Mouse (Mus musculus) midbrain, embryonic 12.5 days (tissue): ENCODE measurements around the gene Def8. TPM values are rescaled to one million over a fixed set of nuclear protein-coding genes. Genes with fewer than 3 reads are reported as not detected.

Source experiments
- ATAC-seq: fragments of 200-750 bp; cut with Nextera tagmentation; 2 replicates; pipeline ENCODE4 v1.8.0; 2017; ENCODE audit warnings: low read depth, moderate TSS enrichment, moderate library complexity; ENCODE audit not compliant: low FRiP score
- H3K27ac ChIP-seq: fragments of 300-500 bp; sonication (generic); replicated peaks from 2 replicates; pipeline ENCODE4 v1.5.1; 2016; ENCODE audit warnings: mild to moderate bottlenecking
- H3K27me3 ChIP-seq: fragments of 300-500 bp; sonication (generic); 2 replicates; pipeline ENCODE4 v1.6.1; 2016; ENCODE audit warnings: mild to moderate bottlenecking
- H3K36me3 ChIP-seq: fragments of 300-500 bp; sonication (generic); 2 replicates; pipeline ENCODE4 v1.6.1; 2016
- H3K4me1 ChIP-seq: fragments of 300-500 bp; sonication (generic); 2 replicates; pipeline ENCODE4 v1.6.1; 2016
- H3K4me2 ChIP-seq: fragments of 300-500 bp; sonication (generic); replicated peaks from 2 replicates; pipeline ENCODE4 v1.6.1; 2016; ENCODE audit warnings: mild to moderate bottlenecking, moderate library complexity
- H3K4me3 ChIP-seq: fragments of 300-500 bp; sonication (generic); 2 replicates; pipeline ENCODE4 v1.5.1; 2016; ENCODE audit warnings: mild to moderate bottlenecking
- H3K9ac ChIP-seq: fragments of 300-500 bp; sonication (generic); replicated peaks from 2 replicates; pipeline ENCODE4 v1.6.1; 2016; ENCODE audit warnings: mild to moderate bottlenecking, moderate library complexity
- H3K9me3 ChIP-seq: fragments of 300-500 bp; sonication (generic); 2 replicates; pipeline ENCODE4 v1.6.1; 2016; ENCODE audit warnings: mild to moderate bottlenecking
- WGBS: fragments of 180-500 bp; shearing (Covaris S2); methylation state at CpG from one replicate; pipeline ENCODE4 v1.1.7; 2016; 5-methylcytosine and 5-hydroxymethylcytosine counted together
- polyA plus RNA-seq: library from polyadenylated mRNA; unstranded; fragments of >200 nt; fragmentation: Nextera tagmentation; extraction: Ambion mirVana; gene quantifications from 2 replicates; pipeline ENCODE4 v1.2.1, GENCODE M21; 2016

Gene Def8
- polyA plus RNA-seq = 37.3 and 44.0 TPM in 2 replicates

GRCm38 (mm10) chr8:123423441-123423840, at the start of gene Def8:
Gene Def8, plus strand, starts transcription at chr8:123423527.
- peaks cover 6% of the 10 kb centered on the region; the same call in 1 of the 2 replicates for H3K4me1 ChIP-seq
- no peak for ATAC-seq
- 76% methylated on average over 7 of the region's 7 CpGs for WGBS
- H3K27ac ChIP-seq = 0 out of 2 replicates have a peak within 1 kb of the TSS, but pooled peaks have one; percentile 10
- H3K4me3 ChIP-seq = no peak within 1 kb of the TSS
- H3K27me3 ChIP-seq = no peaks in the 10 kb centered on the region
- peaks cover 22% of the 10 kb centered on the region for H3K9me3 ChIP-seq
- H3K4me2 ChIP-seq = peak within 1 kb of the TSS; percentile 29; the same call in 1 of the 2 replicates
- peaks cover 45% of the 10 kb centered on the region for H3K36me3 ChIP-seq
- H3K9ac ChIP-seq = no peak within 1 kb of the TSS

GRCm38 (mm10) chr8:123374239-123374578, 49.1 kb upstream of the Def8 start:
- 0% methylated on average over 20 of the region's 20 CpGs for WGBS
- peak overlapping the region; percentile 93 for H3K27ac ChIP-seq
- peak; percentile 80 for ATAC-seq

GRCm38 (mm10) chr8:123375701-123376100, 47.6 kb upstream of the Def8 start:
- no peak overlapping the region for H3K27ac ChIP-seq
- peaks cover 24% of the 10 kb centered on the region for H3K4me1 ChIP-seq
- ATAC-seq = no peak
- H3K9me3 ChIP-seq = no peaks in the 10 kb centered on the region
- no peaks in the 10 kb centered on the region for H3K27me3 ChIP-seq
- 87% methylated on average over 10 of the region's 10 CpGs for WGBS
- H3K4me2 ChIP-seq = no peak overlapping the region
- H3K36me3 ChIP-seq = peaks cover 6% of the 10 kb centered on the region; the same call in 1 of the 2 replicates
- H3K9ac ChIP-seq = 0 out of 2 replicates have a peak overlapping the region, but pooled peaks have one; percentile 32
- H3K4me3 ChIP-seq = no peak overlapping the region

More at GRCm38 (mm10) chr8:123374239-123374578, 49.1 kb upstream of the Def8 start:
- H3K27me3 ChIP-seq = no peaks in the 10 kb centered on the region
- H3K9ac ChIP-seq = peak overlapping the region; percentile 80
- H3K4me3 ChIP-seq = peak overlapping the region; percentile 81
- peaks cover 24% of the 10 kb centered on the region for H3K4me1 ChIP-seq
- H3K4me2 ChIP-seq = peak overlapping the region; percentile 63
- no peaks in the 10 kb centered on the region for H3K9me3 ChIP-seq
- H3K36me3 ChIP-seq = peaks cover 14% of the 10 kb centered on the region; the same call in 1 of the 2 replicates

GRCm38 (mm10) chr8:123376106-123376505, 47.2 kb upstream of the Def8 start:
- Histone ChIP-seq H3K4me2 (no peak overlapping the region), H3K36me3 (peaks cover 8% of the 10 kb centered on the region), H3K27me3 (no peaks in the 10 kb centered on the region), H3K27ac (0 out of 2 replicates have a peak overlapping the region, but pooled peaks have one; percentile 6), H3K4me3 (no peak overlapping the region), H3K9me3 (no peaks in the 10 kb centered on the region), H3K9ac (no peak overlapping the region), H3K4me1 (peaks cover 24% of the 10 kb centered on the region)
- ATAC-seq = no peak
- WGBS = 68% methylated on average over 8 of the region's 8 CpGs

- peaks cover 53% of the 10 kb centered on the region for H3K36me3 ChIP-seq
- H3K4me1 ChIP-seq = no peaks in the 10 kb centered on the region
- no peaks in the 10 kb centered on the region for H3K9me3 ChIP-seq
- no peak overlapping the region for H3K4me2 ChIP-seq
- no peak overlapping the region for H3K9ac ChIP-seq
- no peak overlapping the region for H3K27ac ChIP-seq
- no peaks in the 10 kb centered on the region for H3K27me3 ChIP-seq
- WGBS = 94% methylated on average over 4 of the region's 4 CpGs
- ATAC-seq = no peak
- H3K4me3 ChIP-seq = no peak overlapping the region
These were observed 41.6 kb upstream of the Def8 start for GRCm38 (mm10) chr8:123381711-123382110.

- WGBS = 93% methylated on average over 8 of the region's 8 CpGs
- no peaks in the 10 kb centered on the region for H3K9me3 ChIP-seq
- no peak for ATAC-seq
- no peak overlapping the region for H3K4me3 ChIP-seq
- H3K9ac ChIP-seq = no peak overlapping the region
- no peaks in the 10 kb centered on the region for H3K27me3 ChIP-seq
- H3K4me1 ChIP-seq = no peaks in the 10 kb centered on the region
- no peak overlapping the region for H3K4me2 ChIP-seq
- H3K27ac ChIP-seq = no peak overlapping the region
- H3K36me3 ChIP-seq = peaks cover 61% of the 10 kb centered on the region
These were observed 40.8 kb upstream of the Def8 start for GRCm38 (mm10) chr8:123382516-123382915.

- no peak overlapping the region for H3K4me3 ChIP-seq
- H3K36me3 ChIP-seq = peaks cover 86% of the 10 kb centered on the region
These were observed 38.3 kb upstream of the Def8 start for GRCm38 (mm10) chr8:123384883-123385540.

GRCm38 (mm10) chr8:123387041-123387440, 36.3 kb upstream of the Def8 start:
- Histone ChIP-seq H3K9me3 (no peaks in the 10 kb centered on the region), H3K27ac (no peak overlapping the region), H3K9ac (no peak overlapping the region), H3K36me3 (peaks cover 94% of the 10 kb centered on the region), H3K4me3 (no peak overlapping the region), H3K4me2 (no peak overlapping the region), H3K27me3 (no peaks in the 10 kb centered on the region), H3K4me1 (no peaks in the 10 kb centered on the region)
- ATAC-seq = no peak
- WGBS = 85% methylated on average over 3 of the region's 3 CpGs

More at GRCm38 (mm10) chr8:123384883-123385540, 38.3 kb upstream of the Def8 start:
- no peak for ATAC-seq
- H3K9me3 ChIP-seq = no peaks in the 10 kb centered on the region
- no peaks in the 10 kb centered on the region for H3K4me1 ChIP-seq
- WGBS = 76% methylated on average over 9 of the region's 9 CpGs
- H3K27ac ChIP-seq = no peak overlapping the region
- H3K9ac ChIP-seq = no peak overlapping the region
- H3K4me2 ChIP-seq = no peak overlapping the region
- H3K27me3 ChIP-seq = no peaks in the 10 kb centered on the region

- Histone ChIP-seq H3K4me3 (no peak overlapping the region), H3K36me3 (peaks cover 94% of the 10 kb centered on the region), H3K27ac (no peak overlapping the region), H3K4me1 (no peaks in the 10 kb centered on the region), H3K9ac (no peak overlapping the region), H3K9me3 (no peaks in the 10 kb centered on the region), H3K4me2 (no peak overlapping the region), H3K27me3 (no peaks in the 10 kb centered on the region)
- no peak for ATAC-seq
- 96% methylated on average over 8 of the region's 8 CpGs for WGBS
These were observed 35.5 kb upstream of the Def8 start for GRCm38 (mm10) chr8:123387801-123388200.

GRCm38 (mm10) chr8:123389026-123389425, 34.3 kb upstream of the Def8 start:
- H3K4me2 ChIP-seq = no peak overlapping the region
- no peak for ATAC-seq
- H3K9me3 ChIP-seq = no peaks in the 10 kb centered on the region
- H3K36me3 ChIP-seq = peaks cover 94% of the 10 kb centered on the region
- H3K4me3 ChIP-seq = no peak overlapping the region
- 96% methylated on average over 7 of the region's 7 CpGs for WGBS
- H3K27me3 ChIP-seq = no peaks in the 10 kb centered on the region
- no peaks in the 10 kb centered on the region for H3K4me1 ChIP-seq
- H3K27ac ChIP-seq = no peak overlapping the region
- no peak overlapping the region for H3K9ac ChIP-seq

GRCm38 (mm10) chr8:123398308-123398707, 25.0 kb upstream of the Def8 start:
- ATAC-seq = no peak
- WGBS = 95% methylated on average over 13 of the region's 13 CpGs
- Histone ChIP-seq H3K27ac (no peak overlapping the region), H3K9ac (no peak overlapping the region), H3K9me3 (no peaks in the 10 kb centered on the region), H3K4me1 (no peaks in the 10 kb centered on the region), H3K36me3 (peaks cover 99% of the 10 kb centered on the region), H3K4me3 (no peak overlapping the region), H3K4me2 (no peak overlapping the region), H3K27me3 (no peaks in the 10 kb centered on the region)

- no peak overlapping the region for H3K4me2 ChIP-seq
- no peaks in the 10 kb centered on the region for H3K27me3 ChIP-seq
- no peak overlapping the region for H3K4me3 ChIP-seq
- no peak overlapping the region for H3K9ac ChIP-seq
- H3K9me3 ChIP-seq = no peaks in the 10 kb centered on the region
- no peak for ATAC-seq
- H3K36me3 ChIP-seq = peaks cover 65% of the 10 kb centered on the region
- no peak overlapping the region for H3K27ac ChIP-seq
- peaks cover 11% of the 10 kb centered on the region for H3K4me1 ChIP-seq
- 87% methylated on average over 9 of the region's 9 CpGs for WGBS
These were observed 21.4 kb upstream of the Def8 start for GRCm38 (mm10) chr8:123401936-123402335.
